Mouse (Mus musculus): Measurements from ENCODE around the gene Msx3.

DNA sequence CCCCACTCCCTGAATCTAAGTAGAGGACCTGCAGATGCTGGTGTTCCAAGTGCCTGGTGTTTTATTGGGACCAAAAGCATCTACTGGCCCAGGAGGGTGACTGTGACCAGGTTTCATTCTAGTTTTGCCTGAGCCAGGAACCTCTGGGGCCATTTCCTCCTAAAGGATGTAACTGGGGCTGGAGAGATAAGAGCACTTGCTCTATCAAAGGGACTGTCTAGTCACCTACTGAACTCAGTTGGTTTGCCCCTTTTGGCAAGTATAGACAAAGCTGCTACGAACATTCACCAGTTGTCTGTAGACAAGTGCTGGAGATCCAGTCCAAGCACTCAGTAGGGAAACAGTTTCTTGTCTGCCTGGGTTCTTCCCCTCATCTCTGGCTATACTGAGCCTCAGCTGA lies 49.6 kb upstream of the Msx3 start:
- TF ChIP-seq CTCF (IDR thresholded peaks at IDR 0.05; ENCODE audit: insufficient read depth, low read length) (no peak), POLR2A (IDR thresholded peaks at IDR 0.05; ENCODE audit: borderline replicate concordance, extremely low read depth, low read depth, low read length) (no peak)

Data from lung, adult 2 months (tissue).